Mouse (Mus musculus): ENCODE data around the gene Glrb.

The Glrb gene

DNA sequence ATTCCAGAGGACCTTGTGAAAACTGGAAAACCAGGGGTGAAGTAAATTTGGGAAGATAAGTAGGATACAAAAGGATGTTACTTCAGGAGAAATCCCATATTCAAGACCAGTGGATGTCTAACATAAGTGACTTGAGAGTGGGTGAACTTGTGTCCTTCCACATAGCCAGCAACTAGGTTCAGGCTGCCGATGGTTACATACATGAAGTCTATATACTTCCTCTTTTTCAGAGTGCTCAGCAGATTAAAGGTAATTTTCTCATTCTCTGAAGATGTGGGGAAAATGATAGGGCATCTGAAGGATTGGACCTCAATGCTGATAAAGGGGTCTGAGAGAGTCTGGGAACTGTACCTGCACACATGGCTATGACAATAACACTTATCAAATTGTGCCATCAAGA lies 89.5 kb downstream of the Glrb start:
- DNase-seq (ENCODE audit: low spot score in 2 of 2), result no peak

DNA sequence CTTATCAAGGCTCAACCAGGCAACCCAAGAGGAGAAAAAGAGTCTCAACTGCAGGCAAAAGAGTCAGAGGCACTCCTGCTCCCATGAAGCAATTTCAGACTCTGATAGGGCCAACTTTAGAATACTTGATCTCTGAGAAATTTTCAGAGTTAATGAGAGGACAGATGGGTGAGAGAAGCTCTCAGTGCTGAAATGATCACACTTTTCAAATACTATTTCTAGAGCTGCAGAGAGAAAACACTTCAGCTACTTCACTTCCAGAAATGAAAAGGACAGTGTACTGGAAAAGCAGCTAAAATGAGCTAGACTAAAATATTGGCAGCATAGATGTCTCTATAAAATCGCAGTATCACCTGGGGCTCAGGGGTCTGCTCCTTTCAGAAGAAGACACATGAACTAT lies 94.8 kb downstream of the Glrb start:
- no peak for DNase-seq (ENCODE audit: low spot score in 2 of 2)

DNA sequence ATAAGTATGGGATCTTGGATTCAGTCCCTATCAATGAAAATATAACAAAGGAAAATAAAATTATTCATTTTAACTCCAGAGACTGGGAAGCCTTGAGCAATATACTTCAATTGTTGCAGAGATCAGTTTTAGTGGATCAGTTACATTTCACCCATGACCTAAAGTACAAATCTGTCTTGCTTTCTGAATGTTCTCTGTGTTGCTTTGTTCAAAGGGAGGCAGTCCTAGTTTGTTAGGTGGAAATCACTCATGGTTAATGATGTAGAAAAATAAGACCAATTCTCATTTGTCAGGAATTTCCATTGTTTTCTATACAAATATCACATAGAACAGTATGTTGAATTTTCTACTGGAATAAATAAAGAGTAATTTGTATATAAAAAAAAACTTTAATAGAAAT lies 99.7 kb downstream of the Glrb start:
- DNase-seq (ENCODE audit: low spot score in 2 of 2), result no peak

DNA sequence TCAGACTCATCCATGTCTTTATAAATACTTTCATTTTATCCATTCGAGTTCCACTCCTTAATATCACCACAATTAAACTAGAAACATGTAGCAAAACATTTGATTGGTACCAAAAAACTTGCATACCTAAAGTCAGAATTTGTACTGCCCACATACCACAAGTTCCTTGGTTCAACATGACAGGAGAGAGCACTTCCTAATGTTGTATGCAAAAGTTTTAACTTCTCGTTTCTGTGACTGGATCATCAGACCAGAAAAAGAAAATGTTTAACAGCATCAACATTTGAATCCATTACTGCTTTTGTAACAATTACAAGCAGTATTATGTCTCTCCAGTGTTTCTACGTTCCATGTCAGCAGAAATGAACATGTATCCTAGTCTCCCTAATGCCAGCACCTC lies 101.2 kb downstream of the Glrb start:
- no peak for DNase-seq (ENCODE audit: low spot score in 2 of 2)

DNA sequence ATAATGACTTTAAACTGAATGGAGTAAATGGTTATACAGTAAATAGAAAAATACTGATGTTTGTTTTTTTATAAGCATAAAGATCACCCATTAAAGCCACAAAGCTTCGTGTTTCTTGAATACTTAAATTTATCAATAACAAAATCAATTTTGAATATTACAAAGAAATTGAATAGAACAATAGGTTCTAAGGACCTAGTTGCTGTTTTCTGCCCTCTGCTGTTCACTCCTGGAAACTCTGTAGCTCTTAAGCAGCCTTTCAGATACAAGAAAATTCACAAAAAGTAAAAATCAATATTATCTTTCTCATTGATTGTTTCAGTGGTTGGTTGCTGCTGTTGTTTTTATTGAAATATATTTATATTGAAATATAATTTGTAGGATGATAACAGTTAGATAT lies 108.1 kb downstream of the Glrb start:
- DNase-seq (ENCODE audit: low spot score in 2 of 2), result no peak

DNA sequence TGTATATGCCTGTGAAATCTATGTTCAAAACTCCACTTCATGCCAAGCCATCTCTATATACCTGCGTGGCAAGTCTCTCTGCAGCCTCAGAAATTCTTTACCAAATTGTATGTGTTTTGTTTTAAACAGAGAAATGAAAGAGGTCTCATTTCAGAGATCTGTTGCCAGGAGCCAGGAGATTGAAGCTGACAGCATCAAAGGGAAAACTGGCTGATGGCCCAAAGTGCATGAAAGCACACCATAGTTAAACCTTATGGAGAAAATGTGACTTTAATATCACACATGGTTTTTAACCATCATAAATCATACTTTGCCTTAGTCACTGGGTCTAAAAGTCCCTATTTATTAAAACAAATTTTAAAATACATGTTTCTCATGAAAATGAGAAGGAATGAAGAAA lies 109.6 kb downstream of the Glrb start:
- DNase-seq (ENCODE audit: low spot score in 2 of 2), result no peak

DNA sequence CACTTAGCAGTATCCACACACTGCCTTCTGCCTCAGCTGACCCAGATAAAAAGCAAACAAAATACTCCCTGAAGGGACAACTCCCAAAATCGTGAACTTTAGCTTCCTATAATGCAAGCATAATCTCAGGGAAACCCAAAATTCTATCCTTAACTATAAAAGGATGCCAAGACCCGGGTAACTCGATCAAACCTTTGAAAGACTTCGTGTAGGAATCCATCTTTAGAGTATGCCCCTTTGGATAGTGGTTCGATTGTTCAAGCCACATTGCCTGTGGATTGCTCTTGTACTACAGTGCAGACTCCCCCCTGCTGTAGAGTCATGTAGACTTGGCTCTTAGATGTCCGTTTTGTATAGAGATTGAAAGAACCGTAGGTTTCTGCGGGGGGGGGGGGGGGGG lies 110.2 kb downstream of the Glrb start:
- no peak for DNase-seq (ENCODE audit: low spot score in 2 of 2)

DNA sequence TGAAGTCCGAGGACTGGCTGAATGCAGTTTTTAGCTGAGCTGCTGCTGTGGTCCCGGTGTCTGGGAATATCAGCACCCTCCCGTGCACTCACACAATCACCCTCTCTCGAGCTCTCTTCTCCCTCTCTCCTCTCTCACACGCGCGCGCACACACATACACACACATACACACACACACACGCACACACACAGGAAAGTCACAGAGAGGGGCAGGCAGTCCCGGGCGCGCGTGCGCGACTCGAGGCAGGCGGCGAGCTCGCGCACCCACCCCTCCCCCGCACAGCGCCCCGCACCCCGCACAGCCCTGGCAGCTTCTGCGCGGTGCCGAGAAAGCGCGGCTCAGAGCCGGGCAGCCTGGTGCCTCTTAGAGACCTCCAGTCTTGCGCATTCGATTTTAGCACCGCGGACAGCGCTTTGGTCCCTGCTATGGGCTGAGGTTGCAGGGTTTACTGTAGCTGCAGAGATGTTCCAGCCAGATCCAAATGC lies 110.8 kb downstream of the Glrb start, which contains the start of gene Gria2:
Gria2 (minus strand) TSS at position 240 of the 486 bp plus-strand sequence.
- DNase-seq (ENCODE audit: low spot score in 2 of 2), result peak; percentile 8 to 15

DNA sequence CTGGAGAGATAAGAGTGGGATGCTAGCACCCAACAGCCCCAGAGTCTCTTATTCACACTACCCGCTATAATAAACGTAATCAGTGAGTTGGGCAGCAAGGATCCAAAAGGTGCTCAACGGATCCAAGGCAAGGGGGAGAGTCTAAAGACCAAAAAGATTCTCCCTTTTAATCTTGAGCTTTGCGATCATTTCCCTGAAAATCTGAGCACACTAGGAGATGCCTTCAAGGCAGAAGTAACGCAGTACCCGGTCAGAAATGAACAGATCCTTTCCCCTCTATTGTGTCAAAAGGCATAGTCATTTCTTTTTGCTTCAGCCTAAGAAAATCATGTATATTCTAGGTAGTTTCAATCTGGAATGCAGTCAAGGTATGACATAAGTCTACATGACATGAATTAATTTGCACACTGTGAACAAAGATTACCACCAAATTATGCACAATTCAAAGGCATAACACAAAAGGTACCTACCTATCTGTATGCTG lies 111.6 kb downstream of the Glrb start:
- no peak for DNase-seq (ENCODE audit: low spot score in 2 of 2)

DNA sequence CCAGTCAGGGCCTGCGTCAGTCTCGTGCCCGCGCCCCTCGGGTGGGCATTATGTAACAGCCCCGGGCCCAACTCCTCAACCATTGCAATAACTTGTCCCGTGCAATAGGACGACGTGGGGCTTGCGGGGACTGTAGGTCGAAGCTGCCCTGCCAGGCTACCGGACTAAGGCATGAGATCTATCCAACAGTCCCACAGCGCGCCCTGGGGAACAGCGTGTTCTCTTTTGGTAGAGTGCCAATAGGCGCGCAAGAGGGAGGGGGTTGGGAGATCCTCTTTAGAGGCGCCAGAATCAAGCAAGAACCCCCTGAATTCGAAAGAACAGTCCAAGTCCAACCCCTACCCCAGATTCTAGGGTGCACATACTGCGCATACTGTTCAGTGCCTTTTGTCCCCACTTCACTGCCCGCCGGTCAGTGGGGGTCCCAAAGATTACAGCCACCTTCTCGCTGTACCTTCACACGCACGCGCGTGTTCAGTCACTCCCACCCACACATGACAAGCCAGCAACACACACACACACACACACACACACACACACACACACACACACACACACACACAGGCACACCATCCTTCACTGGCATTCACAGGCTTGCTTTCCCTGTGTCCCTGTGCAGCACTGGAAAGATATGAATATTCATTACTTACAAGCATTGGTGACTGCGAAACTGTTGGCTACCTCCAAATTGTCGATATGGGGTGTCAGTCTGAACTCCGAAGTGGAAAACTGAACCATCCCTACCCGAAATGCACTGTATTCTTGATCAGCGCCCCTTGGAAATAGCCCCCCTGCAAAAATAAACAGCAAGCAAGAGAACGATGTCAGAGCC lies 112.2 kb downstream of the Glrb start:
- no peak for DNase-seq (ENCODE audit: low spot score in 2 of 2)

DNA sequence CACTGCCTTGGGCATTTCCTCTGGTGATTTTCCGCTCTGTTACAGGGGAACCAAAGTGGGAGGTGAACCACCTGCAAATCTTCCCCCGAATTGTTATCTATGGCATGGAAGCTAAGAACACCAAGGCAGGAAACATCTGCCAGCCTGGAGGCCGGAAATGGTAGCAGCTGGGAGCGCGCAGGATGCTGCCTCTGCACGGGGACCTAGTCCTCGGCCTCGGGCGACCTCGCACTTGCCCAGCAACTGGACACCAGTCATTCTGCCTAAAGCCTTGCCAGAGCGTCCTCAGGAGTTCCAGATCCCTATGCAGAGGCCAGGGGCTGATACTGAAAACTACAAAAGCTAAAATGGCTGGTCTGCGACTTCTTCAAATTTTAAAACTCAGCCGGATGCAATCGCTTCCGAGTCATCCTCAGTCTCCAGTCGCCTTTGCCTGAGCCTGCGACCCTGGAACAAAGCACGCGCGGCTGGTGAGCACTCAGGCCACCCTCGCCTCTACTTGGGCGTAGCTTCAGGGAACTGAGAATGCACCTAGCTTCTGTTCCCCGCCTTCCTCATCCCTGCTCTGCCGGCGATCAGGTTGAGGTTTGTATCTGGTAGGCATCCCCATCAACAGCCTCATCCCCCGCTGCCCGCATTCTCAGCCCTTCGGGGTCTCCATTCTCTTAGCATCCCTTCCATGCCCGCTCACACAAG lies 113.0 kb downstream of the Glrb start:
- no peak for DNase-seq (ENCODE audit: low spot score in 2 of 2)

DNA sequence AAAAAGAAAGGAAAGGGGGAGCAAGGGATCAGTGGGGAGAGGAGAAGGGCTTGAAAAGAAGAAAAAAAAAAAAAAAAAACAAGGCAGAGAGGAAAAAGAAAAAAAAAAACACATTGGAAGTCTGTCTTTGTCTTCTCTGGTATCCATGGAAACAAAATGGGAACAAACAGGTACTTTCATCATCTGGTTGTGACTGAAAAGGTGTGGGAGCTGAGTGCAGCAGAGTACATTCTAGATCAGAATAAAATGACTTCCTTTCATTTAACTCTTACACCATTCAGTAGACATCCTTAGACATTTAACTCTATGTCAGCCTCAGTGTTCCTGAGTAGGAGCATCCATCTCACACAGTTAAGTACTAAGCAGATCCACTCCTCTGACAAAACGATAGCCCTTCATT lies 115.5 kb downstream of the Glrb start:
- no peak for DNase-seq (ENCODE audit: low spot score in 2 of 2)

DNA sequence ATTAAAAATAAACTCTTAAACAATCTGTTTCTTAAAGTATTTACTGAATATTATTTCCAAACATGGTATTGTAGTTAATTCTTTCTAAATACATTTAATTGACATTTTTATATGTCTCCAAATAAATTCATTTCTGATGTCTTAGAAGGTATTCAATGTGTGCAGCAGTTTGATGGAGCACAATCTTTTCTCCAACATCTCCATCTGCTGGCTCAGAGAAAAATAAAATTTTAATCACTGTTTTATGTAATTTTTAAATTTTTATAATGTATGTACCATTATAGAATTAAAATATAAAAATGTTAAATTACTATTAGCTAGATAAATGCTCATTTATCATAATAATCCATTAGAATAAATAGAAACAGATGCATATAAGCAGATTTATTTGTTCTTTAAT lies 116.7 kb downstream of the Glrb start:
- no peak for DNase-seq (ENCODE audit: low spot score in 2 of 2)

DNA sequence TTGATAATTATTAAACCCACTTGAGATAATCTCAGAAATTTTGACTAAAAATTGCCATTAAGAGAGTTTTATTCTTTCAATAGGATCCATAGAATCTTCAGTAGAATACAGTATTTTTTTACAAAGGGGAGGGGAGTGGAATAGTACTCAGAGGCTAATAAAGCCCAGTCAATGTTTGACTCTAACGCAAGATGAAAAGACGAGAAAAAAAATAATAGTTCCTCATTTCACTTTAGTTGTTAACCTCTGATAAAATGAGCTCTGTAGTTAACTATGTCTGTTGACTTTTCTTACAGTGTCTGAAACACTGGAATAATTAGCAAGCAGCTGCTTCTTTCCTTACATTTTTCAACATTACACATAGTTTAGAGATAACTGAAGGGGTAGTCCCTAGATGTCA lies 118.2 kb downstream of the Glrb start:
- DNase-seq (ENCODE audit: low spot score in 2 of 2), result no peak

Data from spleen, postnatal 14 days (tissue).